Mouse (Mus musculus): ENCODE results near the gene Sqstm1. TPM values are rescaled to one million over a fixed set of nuclear protein-coding genes. Genes with fewer than 3 reads are reported as not detected.

Sqstm1 gene
- polyA plus RNA-seq, 1 experiment from 2014 or later, result 213 TPM

- Histone ChIP-seq H3K4me1 (replicated peaks; ENCODE audit: control insufficient read depth, insufficient read depth, low read length) (peaks cover 5% of the 10 kb centered on the region; the same call in 1 of the 2 replicates), H3K9me3 (ENCODE audit: control insufficient read depth) (no peaks in the 10 kb centered on the region), H3K27me3 (replicated peaks; ENCODE audit: control insufficient read depth, insufficient read depth, low read length) (no peaks in the 10 kb centered on the region), H3K9ac (ENCODE audit: low read depth, low read length) (no peak overlapping the region), H3K4me2 (replicated peaks; ENCODE audit: low read depth) (peak overlapping the region; percentile 63), H3K4me3 (ENCODE audit: low read depth, low read length) (peak overlapping the region; percentile 32; the same call in 1 of the 2 replicates), H3K27ac (ENCODE audit: low read depth, low read length) (0 out of 2 replicates have a peak overlapping the region, but pooled peaks have one; percentile 57), H3K36me3 (ENCODE audit: control insufficient read depth, insufficient read depth) (peaks cover 44% of the 10 kb centered on the region)
- peak; percentile 75 for TF ChIP-seq CTCF (IDR thresholded peaks at IDR 0.05; ENCODE audit: low read depth)
- peak; percentile 23; the same call in 1 of the 2 replicates for ATAC-seq
- whole genome bisulfite sequencing, result 22% methylated on average over 8 of the region's 8 CpGs
Measured at GRCm38 (mm10) chr11:50231411-50231810, 20.8 kb upstream of the Sqstm1 start.

DNA sequence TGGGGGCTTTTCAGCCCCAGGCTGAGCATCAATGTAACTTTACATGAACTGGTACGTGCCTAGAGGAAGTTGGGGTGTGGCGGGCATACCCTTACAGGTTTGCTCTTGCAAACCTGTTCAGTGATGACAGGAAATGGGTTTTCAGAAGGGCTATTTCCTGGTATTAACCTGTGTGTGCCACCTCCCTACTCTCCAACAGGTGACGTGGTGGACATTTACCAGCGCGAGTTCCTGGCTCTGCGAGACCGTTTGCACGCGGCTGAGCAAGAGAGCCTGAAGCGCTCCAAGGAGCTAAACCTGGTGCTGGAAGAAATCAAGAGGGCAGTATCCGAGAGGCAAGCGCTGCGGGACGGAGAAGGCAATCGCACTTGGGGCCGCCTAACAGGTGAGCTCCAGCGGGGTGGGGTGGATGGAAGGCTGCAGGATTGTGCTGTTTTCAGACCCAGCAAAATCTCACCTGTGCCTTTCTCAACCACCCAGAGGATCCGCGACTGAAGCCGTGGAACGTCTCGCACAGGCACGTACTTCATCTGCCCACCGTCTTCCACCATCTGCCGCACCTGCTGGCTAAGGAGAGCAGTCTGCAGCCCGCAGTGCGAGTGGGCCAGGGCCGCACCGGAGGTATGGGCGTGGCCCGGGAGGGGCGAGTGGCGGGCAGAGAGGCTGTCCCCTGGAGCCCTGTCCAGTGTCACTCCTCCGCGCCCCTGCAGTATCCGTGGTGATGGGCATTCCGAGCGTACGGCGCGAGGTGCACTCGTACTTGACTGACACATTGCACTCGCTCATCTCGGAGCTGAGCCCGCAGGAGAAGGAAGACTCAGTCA is 20.1 kb upstream of the Sqstm1 start:
- H3K4me1 ChIP-seq (replicated peaks; ENCODE audit: control insufficient read depth, insufficient read depth, low read length), result peaks cover 10% of the 10 kb centered on the region; the same call in 1 of the 2 replicates
- H3K27ac ChIP-seq (ENCODE audit: low read depth, low read length), result peak overlapping the region; percentile 57; the same call in 1 of the 2 replicates
- H3K9ac ChIP-seq (ENCODE audit: low read depth, low read length), result no peak overlapping the region
- no peaks in the 10 kb centered on the region for H3K9me3 ChIP-seq (ENCODE audit: control insufficient read depth)
- H3K4me2 ChIP-seq (replicated peaks; ENCODE audit: low read depth), result peak overlapping the region; percentile 63
- 41% methylated on average over 45 of the region's 45 CpGs for WGBS
- peak overlapping the region; percentile 32 for H3K4me3 ChIP-seq (ENCODE audit: low read depth, low read length)
- no peak for TF ChIP-seq CTCF (IDR thresholded peaks at IDR 0.05; ENCODE audit: low read depth)
- peaks cover 44% of the 10 kb centered on the region for H3K36me3 ChIP-seq (ENCODE audit: control insufficient read depth, insufficient read depth)
- peak; percentile 37 for ATAC-seq
- no peaks in the 10 kb centered on the region for H3K27me3 ChIP-seq (replicated peaks; ENCODE audit: control insufficient read depth, insufficient read depth, low read length)

DNA sequence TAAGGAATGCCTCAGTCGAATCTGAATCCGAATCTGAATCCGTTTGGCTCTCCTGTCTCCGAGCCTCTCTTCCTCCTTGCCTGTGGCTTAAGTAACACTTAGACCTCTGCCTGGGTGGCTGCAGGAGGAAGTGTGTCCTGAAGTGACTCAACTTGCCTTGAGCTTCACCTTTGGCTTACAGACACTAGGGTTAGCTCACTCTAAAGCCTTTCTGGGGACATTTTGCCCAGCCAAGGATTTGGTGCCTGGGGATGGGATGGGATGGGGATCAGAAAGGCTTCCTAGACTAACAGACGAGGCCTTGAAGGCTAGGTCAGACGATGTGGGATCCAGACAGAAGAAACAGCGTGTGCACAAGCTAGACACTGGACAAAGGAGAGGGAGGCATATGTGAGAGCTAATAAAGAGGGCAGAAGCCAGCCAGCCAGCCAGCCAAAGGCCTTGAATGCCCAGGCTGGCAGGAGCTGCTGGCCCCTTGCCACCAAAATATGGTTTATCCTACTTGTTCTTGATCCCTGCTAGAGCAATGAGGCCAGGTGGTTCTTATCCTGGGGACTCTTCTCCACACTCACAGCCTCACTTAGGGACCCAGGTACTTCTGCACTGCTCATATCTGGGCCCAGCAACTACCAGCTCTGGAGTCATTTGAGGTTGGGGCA is 18.8 kb upstream of the Sqstm1 start:
- Histone ChIP-seq H3K4me2 (replicated peaks; ENCODE audit: low read depth) (no peak overlapping the region), H3K27me3 (replicated peaks; ENCODE audit: control insufficient read depth, insufficient read depth, low read length) (no peaks in the 10 kb centered on the region), H3K9ac (ENCODE audit: low read depth, low read length) (no peak overlapping the region), H3K36me3 (ENCODE audit: control insufficient read depth, insufficient read depth) (peaks cover 32% of the 10 kb centered on the region), H3K9me3 (ENCODE audit: control insufficient read depth) (no peaks in the 10 kb centered on the region), H3K4me3 (ENCODE audit: low read depth, low read length) (no peak overlapping the region), H3K4me1 (replicated peaks; ENCODE audit: control insufficient read depth, insufficient read depth, low read length) (peaks cover 10% of the 10 kb centered on the region; the same call in 1 of the 2 replicates), H3K27ac (ENCODE audit: low read depth, low read length) (no peak overlapping the region)
- TF ChIP-seq CTCF (IDR thresholded peaks at IDR 0.05; ENCODE audit: low read depth), result no peak
- WGBS, result 63% methylated on average over 7 of the region's 7 CpGs
- no peak for ATAC-seq

DNA sequence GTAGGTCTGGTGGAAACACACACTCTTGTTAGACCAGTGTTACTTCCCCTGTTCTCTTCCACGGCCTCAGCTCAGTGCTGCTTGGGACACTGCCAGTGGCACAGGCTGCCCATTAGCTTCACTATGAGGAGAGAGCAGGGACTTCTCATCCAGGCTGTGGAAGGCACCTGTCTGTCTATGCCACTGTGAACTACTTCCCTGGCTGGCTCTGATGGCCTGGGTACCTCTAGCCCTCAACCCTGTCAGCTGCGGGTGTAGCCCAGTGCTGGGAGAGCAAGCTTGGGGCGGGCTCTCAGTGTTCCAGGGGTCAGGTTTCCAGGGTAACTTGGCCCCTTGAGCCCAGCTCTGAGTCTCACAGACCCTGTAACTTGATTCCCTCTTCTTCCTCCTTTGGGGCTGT is 18.1 kb upstream of the Sqstm1 start:
- Histone ChIP-seq H3K9ac (ENCODE audit: low read depth, low read length) (no peak overlapping the region), H3K27ac (ENCODE audit: low read depth, low read length) (no peak overlapping the region), H3K36me3 (ENCODE audit: control insufficient read depth, insufficient read depth) (peaks cover 27% of the 10 kb centered on the region), H3K4me1 (replicated peaks; ENCODE audit: control insufficient read depth, insufficient read depth, low read length) (peaks cover 10% of the 10 kb centered on the region; the same call in 1 of the 2 replicates), H3K4me3 (ENCODE audit: low read depth, low read length) (no peak overlapping the region), H3K9me3 (ENCODE audit: control insufficient read depth) (no peaks in the 10 kb centered on the region), H3K27me3 (replicated peaks; ENCODE audit: control insufficient read depth, insufficient read depth, low read length) (no peaks in the 10 kb centered on the region), H3K4me2 (replicated peaks; ENCODE audit: low read depth) (no peak overlapping the region)
- no peak for TF ChIP-seq CTCF (IDR thresholded peaks at IDR 0.05; ENCODE audit: low read depth)
- ATAC-seq, result no peak
- 57% methylated on average over 3 of the region's 3 CpGs for WGBS

DNA sequence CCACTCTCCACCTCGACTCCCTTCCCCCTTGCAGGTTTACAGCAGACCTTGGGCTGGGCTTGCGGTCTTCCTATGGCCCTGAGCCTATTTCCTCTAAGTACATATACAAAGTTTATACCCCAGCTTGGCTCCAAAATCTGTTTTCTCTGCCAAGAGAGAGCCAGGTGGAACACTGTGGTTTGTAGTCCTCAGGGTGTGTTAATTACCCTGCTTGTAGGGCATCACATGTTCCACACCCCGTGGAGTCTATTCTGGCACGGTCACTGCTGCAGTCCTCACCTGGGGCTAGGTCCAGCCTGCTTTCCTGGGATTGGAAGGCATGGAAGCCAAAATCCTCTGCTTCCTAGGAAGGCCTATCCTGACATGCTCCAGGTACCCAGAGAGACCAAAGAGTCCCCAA is 17.1 kb upstream of the Sqstm1 start:
- H3K36me3 ChIP-seq (ENCODE audit: control insufficient read depth, insufficient read depth), result peaks cover 16% of the 10 kb centered on the region; the same call in 1 of the 2 replicates
- no peak for ATAC-seq
- no peak for TF ChIP-seq CTCF (IDR thresholded peaks at IDR 0.05; ENCODE audit: low read depth)
- H3K4me1 ChIP-seq (replicated peaks; ENCODE audit: control insufficient read depth, insufficient read depth, low read length), result peaks cover 10% of the 10 kb centered on the region; the same call in 1 of the 2 replicates
- no peak overlapping the region for H3K4me3 ChIP-seq (ENCODE audit: low read depth, low read length)
- 53% methylated on average over 4 of the region's 4 CpGs for WGBS
- no peaks in the 10 kb centered on the region for H3K27me3 ChIP-seq (replicated peaks; ENCODE audit: control insufficient read depth, insufficient read depth, low read length)
- no peak overlapping the region for H3K27ac ChIP-seq (ENCODE audit: low read depth, low read length)
- H3K4me2 ChIP-seq (replicated peaks; ENCODE audit: low read depth), result no peak overlapping the region
- H3K9me3 ChIP-seq (ENCODE audit: control insufficient read depth), result no peaks in the 10 kb centered on the region
- H3K9ac ChIP-seq (ENCODE audit: low read depth, low read length), result no peak overlapping the region

- H3K27me3 ChIP-seq (replicated peaks; ENCODE audit: control insufficient read depth, insufficient read depth, low read length), result no peaks in the 10 kb centered on the region
- no peaks in the 10 kb centered on the region for H3K9me3 ChIP-seq (ENCODE audit: control insufficient read depth)
- H3K36me3 ChIP-seq (ENCODE audit: control insufficient read depth, insufficient read depth), result peaks cover 11% of the 10 kb centered on the region; the same call in 1 of the 2 replicates
- peak overlapping the region; percentile 98 for H3K4me2 ChIP-seq (replicated peaks; ENCODE audit: low read depth)
- no peak for TF ChIP-seq CTCF (IDR thresholded peaks at IDR 0.05; ENCODE audit: low read depth)
- ATAC-seq, result no peak
- peaks cover 10% of the 10 kb centered on the region; the same call in 1 of the 2 replicates for H3K4me1 ChIP-seq (replicated peaks; ENCODE audit: control insufficient read depth, insufficient read depth, low read length)
- no peak overlapping the region for H3K27ac ChIP-seq (ENCODE audit: low read depth, low read length)
- H3K4me3 ChIP-seq (ENCODE audit: low read depth, low read length), result no peak overlapping the region
- no peak overlapping the region for H3K9ac ChIP-seq (ENCODE audit: low read depth, low read length)
- 76% methylated on average over 3 of the region's 3 CpGs for WGBS
Measured at GRCm38 (mm10) chr11:50227226-50227625, 16.6 kb upstream of the Sqstm1 start.

Data from intestine, postnatal 0 days (tissue).